Mouse (Mus musculus): ENCODE measurements around the gene Nol11.
A peak's percentile ranks its signal among the peaks of the same experiment; 100 is the strongest.

Nol11 gene

DNA sequence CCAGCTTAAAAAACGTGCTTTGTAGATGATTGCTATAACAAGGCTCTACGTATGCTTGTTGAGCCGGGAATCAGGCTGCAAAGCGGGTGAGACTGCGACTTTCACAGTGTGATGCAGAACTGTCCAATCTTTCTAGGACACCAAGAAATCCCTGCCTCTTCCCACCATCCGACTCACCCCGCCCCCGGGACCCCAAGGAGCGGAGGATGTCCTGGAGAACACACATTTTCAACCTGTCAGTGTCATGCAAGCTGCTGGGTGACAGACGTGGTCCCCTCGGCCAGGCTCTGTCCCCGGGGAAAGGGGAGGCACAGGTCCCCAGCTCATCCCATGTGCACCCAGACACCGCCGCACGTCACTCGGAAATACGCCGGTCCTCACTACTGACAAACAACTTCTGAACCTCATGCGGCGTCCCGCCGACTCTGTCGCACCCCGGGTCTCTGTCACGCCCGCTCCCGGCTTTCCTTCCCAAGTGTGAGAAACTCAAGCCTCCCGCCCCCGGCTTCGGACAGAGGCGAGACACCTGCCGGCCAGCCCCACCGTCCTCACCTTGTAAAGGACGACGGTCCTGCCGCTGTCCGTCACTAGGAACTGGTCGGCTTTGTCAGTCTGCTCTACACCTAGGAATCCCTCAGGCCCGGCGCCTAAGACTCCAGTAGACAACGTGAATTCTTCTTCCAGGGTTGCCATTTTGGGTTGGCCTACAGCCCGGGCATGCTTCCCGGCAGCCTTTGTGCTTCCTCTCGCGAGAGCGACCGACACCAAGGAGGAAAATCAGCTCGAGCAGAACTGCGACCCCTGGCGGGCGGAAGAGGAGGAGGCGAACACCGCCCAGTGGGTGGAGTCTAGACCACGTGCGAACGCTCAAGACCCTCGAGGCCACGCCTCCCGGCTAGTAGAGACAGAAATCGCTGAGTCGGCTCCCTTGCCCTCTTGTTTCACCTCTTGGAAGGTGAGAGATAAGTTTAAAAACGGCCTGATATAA lies at the start of gene Nol11:
Gene Nol11 (minus strand): TSS at position 817 of the 988 bp plus-strand sequence.
- DNase-seq = peak; percentile 98 to 99

DNA sequence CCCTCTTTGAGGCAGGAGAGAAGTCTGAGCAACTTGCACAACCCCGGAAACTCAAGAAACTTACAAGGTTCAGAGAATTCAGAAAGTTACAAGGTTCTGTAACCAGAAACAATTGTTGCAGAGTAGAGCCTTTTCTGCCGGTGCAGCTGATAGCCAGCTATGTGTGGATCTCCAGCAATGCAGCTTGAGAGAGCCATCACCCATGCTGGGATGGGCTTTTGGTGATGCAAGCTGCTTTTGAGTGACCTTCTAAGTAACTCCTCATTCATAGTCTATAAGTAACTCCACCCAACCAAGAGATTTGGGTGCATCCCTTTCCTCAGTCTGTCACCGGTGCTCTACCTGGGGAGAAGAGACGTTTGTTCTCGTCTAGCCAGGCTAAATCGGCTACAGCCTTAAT lies 49.3 kb upstream of the Nol11 start:
- no peak for DNase-seq

DNA sequence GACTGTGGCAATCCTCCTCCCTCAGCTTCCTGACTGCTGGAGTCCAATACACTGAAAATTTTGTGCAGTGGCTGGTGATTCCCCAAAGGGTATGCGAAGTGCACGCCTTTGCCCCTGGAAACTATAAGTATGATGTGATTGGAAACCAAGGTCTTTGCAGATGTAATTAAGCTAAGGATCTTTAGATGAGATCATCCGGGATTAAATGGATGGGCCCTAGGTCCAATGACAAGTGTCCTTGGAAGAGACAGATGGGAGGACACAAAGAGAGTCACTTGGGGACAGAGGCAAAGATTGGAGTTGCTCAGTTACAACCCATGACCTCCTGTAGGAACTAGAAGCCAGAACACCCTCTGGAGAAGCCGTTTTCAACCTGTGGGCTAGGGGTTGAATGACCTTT lies 48.4 kb upstream of the Nol11 start:
- no peak for DNase-seq

GRCm38 (mm10) chr11:107233252-107233890 lies 44.2 kb upstream of the Nol11 start:
- no peak for DNase-seq

GRCm38 (mm10) chr11:107230128-107230527 lies 40.9 kb upstream of the Nol11 start:
- DNase-seq = no peak

- DNase-seq = no peak
Measured at GRCm38 (mm10) chr11:107226431-107226830, 37.2 kb upstream of the Nol11 start.

- no peak for DNase-seq
Measured at GRCm38 (mm10) chr11:107226013-107226412, 36.8 kb upstream of the Nol11 start.

- DNase-seq = no peak
Measured at GRCm38 (mm10) chr11:107225301-107225700, 36.1 kb upstream of the Nol11 start.

GRCm38 (mm10) chr11:107223667-107224214 lies 34.6 kb upstream of the Nol11 start:
- DNase-seq = no peak

DNA sequence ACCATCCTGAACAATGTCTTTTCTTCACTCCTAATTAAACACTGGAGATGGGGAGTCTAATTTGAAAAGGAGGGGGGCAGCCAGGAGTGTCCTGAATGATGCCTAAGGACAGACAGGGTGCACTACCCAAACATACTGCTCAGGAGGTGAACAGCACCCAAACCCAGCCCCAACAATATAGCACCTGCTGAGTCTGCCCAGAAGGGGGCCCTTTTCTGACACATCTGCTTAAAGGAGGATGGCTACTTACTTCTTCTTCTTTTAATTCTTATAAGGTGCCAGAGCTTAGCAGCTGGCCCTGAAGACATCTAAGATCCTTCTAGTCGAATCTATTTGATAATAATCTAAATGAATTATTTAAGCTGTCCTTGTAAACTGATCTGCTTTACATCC lies 34.0 kb upstream of the Nol11 start:
- peak in 1 of 2 experiments; percentile 27 for DNase-seq

GRCm38 (mm10) chr11:107222531-107223168 lies 33.5 kb upstream of the Nol11 start:
- DNase-seq = no peak

DNA sequence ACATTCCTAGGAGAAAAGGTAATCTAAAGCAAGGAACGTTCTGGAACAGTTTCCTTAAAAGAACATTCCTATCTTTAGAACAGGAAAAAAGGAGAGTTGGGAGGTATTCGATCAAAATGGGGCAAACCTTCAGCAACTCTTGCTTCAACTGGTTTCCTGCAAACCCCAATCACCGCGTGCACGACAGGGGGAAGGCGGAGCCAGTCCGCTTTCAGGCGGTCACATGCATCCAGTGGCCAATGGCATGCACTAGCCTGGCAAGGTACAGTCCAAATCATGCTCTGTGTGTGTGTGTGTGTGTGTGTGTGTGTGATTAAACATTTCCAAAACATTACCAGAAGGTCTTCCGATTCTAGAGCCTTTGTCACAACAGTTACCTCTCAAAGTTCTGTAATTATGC lies 25.9 kb upstream of the Nol11 start:
- no peak for DNase-seq

- DNase-seq = peak in 1 of 2 experiments; percentile 39
Measured at GRCm38 (mm10) chr11:107213745-107214144, 24.6 kb upstream of the Nol11 start.

DNA sequence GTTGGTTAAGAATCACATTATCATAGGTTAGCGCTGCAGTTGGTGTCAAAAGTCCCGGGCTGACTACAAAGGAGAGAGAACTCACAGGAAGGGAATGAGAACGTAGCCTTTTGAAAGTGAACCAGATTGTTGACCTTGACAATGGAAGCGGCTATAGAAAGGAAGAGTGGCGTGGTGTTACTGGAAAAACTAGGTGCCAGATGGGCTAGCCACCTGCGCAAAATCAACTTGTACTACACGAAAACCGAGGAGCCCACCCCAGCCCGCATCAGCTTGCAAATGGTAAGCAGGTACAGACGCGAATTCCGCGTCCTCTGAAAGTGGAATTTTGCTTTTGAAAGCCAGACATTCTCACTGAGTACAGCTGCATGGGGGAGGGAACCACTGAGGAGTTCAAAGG lies 20.6 kb upstream of the Nol11 start:
- DNase-seq = no peak

DNA sequence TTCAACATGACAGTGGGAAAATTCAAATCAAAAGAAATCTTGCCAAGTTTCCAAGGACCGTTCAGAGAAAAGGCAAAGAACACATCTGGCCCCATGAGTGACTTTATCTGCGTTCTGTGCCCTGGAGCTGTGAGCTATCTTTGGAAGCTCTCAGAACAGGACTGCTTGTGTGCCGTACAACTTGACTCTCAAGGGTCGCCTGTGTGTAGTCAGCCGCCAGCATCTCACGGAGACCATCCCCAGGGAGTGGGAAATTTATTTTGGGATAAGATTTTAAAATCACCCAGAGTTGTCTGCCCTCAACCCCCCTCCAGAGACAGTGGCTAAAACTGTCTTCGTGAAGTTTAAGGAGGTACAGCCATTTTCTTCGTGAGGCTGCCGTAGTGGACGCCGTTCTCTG lies 12.6 kb upstream of the Nol11 start:
- DNase-seq = no peak

DNA sequence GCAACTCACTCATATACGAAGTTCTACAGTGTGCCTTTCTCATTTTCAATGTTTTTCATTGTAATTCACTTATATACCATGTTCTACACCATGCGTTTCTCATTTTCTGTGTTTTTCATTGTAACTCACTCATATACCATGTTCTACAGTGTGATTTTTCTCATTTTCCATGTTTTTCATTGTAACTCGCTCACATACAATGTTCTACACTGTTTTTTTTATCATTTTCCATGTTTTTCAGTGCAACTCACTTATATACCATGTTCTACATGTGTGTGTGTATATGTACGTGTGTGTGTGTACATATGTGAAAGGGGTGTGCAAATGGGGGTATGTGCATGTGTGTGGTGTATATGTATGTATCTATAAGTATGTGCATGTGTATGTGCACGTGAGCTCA lies 10.1 kb upstream of the Nol11 start:
- DNase-seq = no peak

DNA sequence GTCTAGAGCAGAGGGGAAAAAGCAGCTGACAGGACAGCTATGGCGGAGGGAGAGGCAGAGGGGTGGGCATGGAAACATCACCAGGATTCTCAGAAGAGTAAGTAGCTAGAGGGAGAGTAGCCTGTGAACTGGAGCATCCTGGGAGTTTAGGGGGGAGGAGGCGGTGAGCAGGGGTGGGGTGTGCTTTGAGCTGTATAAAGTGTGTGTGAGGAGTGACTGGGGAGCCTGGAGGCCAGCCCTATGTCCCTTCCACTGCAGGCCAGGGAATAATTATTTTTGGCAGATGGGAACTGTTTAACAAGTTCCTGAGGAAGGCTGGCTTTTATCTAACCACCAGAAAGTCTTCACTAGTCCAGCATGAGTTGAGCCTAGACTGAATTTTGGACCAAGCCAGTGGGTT lies 6.2 kb upstream of the Nol11 start:
- DNase-seq = no peak

- DNase-seq = no peak
Measured at GRCm38 (mm10) chr11:107190376-107190775, 1.2 kb upstream of the Nol11 start.

GRCm38 (mm10) chr11:107183777-107184176 lies 5.4 kb downstream of the Nol11 start:
- no peak for DNase-seq

DNA sequence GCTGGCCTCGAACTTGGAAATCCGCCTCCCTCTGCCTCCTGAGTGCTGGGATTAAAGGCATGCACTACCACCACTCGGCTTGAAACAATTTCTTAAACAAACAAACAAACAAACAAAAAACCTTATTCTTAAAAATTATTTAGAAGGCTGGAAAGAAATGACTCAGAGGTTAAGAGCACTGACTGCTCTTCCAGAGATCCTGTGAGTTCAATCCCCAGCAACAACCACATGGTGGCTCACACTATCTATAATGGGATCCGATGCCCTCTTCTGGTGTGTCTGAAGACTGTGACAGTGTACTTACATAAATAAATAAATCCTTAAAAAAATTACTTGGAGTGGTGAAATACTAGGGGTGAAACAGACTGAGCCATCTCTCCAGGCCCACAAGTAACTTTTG lies 28.0 kb downstream of the Nol11 start:
- DNase-seq = no peak

- no peak for DNase-seq
Measured at GRCm38 (mm10) chr11:107159034-107159433, 30.1 kb downstream of the Nol11 start.

DNA sequence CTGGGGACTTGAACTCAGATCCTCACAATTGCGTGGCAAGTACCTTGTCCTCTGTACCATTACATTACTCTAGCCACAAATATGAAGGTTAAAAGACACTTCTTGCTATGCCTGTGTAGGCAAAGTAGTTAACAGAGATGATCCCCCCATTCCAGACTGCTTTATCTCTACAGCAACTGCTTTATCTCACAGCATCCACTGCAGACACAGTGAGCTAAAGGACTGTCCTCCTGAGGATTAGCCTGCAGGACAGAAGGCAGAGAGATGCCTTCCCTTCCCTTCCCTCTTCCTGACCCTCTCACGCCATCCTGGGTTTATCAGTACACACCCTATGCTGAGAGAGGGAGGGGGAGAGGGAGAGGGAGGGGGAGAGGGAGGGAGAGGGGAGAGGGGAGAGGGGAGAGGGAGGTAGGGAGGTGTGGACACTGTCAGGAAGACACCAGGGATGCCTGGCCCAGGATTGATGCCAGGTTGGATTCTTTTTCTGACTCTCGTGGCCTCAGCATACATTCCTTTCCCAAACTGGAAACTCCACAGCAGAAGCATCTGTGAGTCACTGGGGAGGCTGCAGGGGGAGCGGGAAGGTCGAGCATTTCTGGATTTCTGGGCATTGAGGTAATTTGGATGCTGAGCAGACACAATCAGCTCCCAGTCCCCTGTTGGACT lies 32.1 kb downstream of the Nol11 start:
- DNase-seq = no peak

GRCm38 (mm10) chr11:107155292-107155691 lies 33.9 kb downstream of the Nol11 start:
- no peak for DNase-seq

Data from kidney, postnatal 25 days (tissue).